Mouse (Mus musculus): ENCODE data around the gene Kdm1b. TPM values are rescaled to one million over a fixed set of nuclear protein-coding genes. Genes with fewer than 3 reads are reported as not detected.
A peak's percentile ranks its signal among the peaks of the same experiment; 100 is the strongest.

Gene Kdm1b
- polyA plus RNA-seq, 1 experiment = 21.0 TPM

- TF ChIP-seq POLR2A (IDR thresholded peaks at IDR 0.05; ENCODE audit: borderline replicate concordance, extremely low read depth, insufficient read depth, insufficient read length, poor library complexity, severe bottlenecking) (no peak), CTCF (IDR thresholded peaks at IDR 0.05; ENCODE audit: borderline replicate concordance, extremely low read depth, insufficient read depth, insufficient read length) (no peak)
- no peak for DNase-seq (ENCODE audit: low read depth)
Measured at GRCm38 (mm10) chr13:47063985-47064760, 20.9 kb downstream of the Kdm1b start.

GRCm38 (mm10) chr13:47066516-47066915 lies 23.2 kb downstream of the Kdm1b start:
- DNase-seq (ENCODE audit: low read depth) = no peak
- no peak for TF ChIP-seq CTCF (IDR thresholded peaks at IDR 0.05; ENCODE audit: borderline replicate concordance, extremely low read depth, insufficient read depth, insufficient read length)
- TF ChIP-seq POLR2A (IDR thresholded peaks at IDR 0.05; ENCODE audit: borderline replicate concordance, extremely low read depth, insufficient read depth, insufficient read length, poor library complexity, severe bottlenecking) = no peak

DNA sequence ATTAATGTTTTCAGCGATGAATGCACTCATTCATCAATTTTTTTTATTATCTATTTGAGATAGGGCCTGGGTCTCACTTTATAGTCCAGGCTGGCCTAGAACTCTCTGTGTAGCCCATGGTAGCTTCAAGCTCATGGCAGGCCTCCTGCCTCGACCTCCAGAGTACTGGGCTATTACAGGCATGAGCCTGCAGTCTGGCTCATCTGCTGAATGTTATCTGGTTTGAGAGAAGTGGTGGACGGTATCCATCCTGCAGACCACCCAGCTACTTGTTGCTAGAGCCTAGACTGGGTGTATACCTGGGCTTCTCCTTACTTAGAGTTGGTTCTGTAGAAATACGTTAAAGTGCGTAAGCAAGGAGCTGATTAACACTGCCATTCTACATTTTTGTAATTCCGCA lies 23.7 kb downstream of the Kdm1b start:
- TF ChIP-seq CTCF (IDR thresholded peaks at IDR 0.05; ENCODE audit: borderline replicate concordance, extremely low read depth, insufficient read depth, insufficient read length) = no peak
- no peak for TF ChIP-seq POLR2A (IDR thresholded peaks at IDR 0.05; ENCODE audit: borderline replicate concordance, extremely low read depth, insufficient read depth, insufficient read length, poor library complexity, severe bottlenecking)
- no peak for DNase-seq (ENCODE audit: low read depth)

GRCm38 (mm10) chr13:47070329-47071080 lies 27.2 kb downstream of the Kdm1b start:
- TF ChIP-seq POLR2A (IDR thresholded peaks at IDR 0.05; ENCODE audit: borderline replicate concordance, extremely low read depth, insufficient read depth, insufficient read length, poor library complexity, severe bottlenecking) (no peak), CTCF (IDR thresholded peaks at IDR 0.05; ENCODE audit: borderline replicate concordance, extremely low read depth, insufficient read depth, insufficient read length) (no peak)
- DNase-seq (ENCODE audit: low read depth) = peak; percentile 5

- no peak for DNase-seq (ENCODE audit: low read depth)
- TF ChIP-seq POLR2A (IDR thresholded peaks at IDR 0.05; ENCODE audit: borderline replicate concordance, extremely low read depth, insufficient read depth, insufficient read length, poor library complexity, severe bottlenecking) = no peak
Measured at GRCm38 (mm10) chr13:47071871-47072270, 28.6 kb downstream of the Kdm1b start.

- TF ChIP-seq POLR2A (IDR thresholded peaks at IDR 0.05; ENCODE audit: borderline replicate concordance, extremely low read depth, insufficient read depth, insufficient read length, poor library complexity, severe bottlenecking) (no peak), CTCF (IDR thresholded peaks at IDR 0.05; ENCODE audit: borderline replicate concordance, extremely low read depth, insufficient read depth, insufficient read length) (no peak)
- no peak for DNase-seq (ENCODE audit: low read depth)
Measured at GRCm38 (mm10) chr13:47072484-47072883, 29.2 kb downstream of the Kdm1b start.

- no peak for DNase-seq (ENCODE audit: low read depth)
- TF ChIP-seq CTCF (IDR thresholded peaks at IDR 0.05; ENCODE audit: borderline replicate concordance, extremely low read depth, insufficient read depth, insufficient read length) = no peak
- no peak for TF ChIP-seq POLR2A (IDR thresholded peaks at IDR 0.05; ENCODE audit: borderline replicate concordance, extremely low read depth, insufficient read depth, insufficient read length, poor library complexity, severe bottlenecking)
Measured at GRCm38 (mm10) chr13:47076156-47076555, 32.9 kb downstream of the Kdm1b start.

GRCm38 (mm10) chr13:47077367-47077766 lies 34.1 kb downstream of the Kdm1b start:
- TF ChIP-seq CTCF (IDR thresholded peaks at IDR 0.05; ENCODE audit: borderline replicate concordance, extremely low read depth, insufficient read depth, insufficient read length) (no peak), POLR2A (IDR thresholded peaks at IDR 0.05; ENCODE audit: borderline replicate concordance, extremely low read depth, insufficient read depth, insufficient read length, poor library complexity, severe bottlenecking) (no peak)
- DNase-seq (ENCODE audit: low read depth) = no peak

- DNase-seq (ENCODE audit: low read depth) = no peak
- peak; percentile 12; the same call in 1 of the 2 replicates for TF ChIP-seq CTCF (IDR thresholded peaks at IDR 0.05; ENCODE audit: borderline replicate concordance, extremely low read depth, insufficient read depth, insufficient read length)
- TF ChIP-seq POLR2A (IDR thresholded peaks at IDR 0.05; ENCODE audit: borderline replicate concordance, extremely low read depth, insufficient read depth, insufficient read length, poor library complexity, severe bottlenecking) = no peak
Measured at GRCm38 (mm10) chr13:47078799-47079198, 35.5 kb downstream of the Kdm1b start.

DNA sequence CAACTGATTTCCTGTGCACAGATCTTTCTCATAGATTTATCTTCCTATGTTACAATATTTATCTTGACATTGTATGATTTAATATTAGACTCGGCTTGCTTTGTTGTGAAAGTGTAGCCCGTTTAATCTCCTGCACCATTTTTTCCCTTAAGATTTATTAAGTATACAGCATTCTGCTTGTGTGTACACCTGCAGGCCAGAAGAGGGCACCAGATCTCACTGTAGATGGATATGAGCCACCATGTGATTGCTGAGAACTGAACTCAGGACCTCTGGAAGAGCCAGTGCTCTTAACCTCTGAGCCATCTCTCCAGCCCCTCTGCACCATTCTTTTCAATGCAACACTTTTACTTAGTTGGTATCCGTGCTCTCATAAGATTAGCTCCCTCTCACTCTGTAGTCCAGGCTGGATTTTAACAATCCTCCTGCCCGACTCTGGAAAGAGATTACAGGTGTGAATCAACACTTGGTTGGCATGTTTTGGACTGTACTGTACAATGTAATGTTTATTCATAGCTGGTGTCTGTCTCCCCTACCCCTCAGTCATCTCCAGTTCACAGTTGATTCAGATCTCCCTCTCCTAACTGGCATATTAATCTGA lies 37.7 kb downstream of the Kdm1b start:
- TF ChIP-seq POLR2A (IDR thresholded peaks at IDR 0.05; ENCODE audit: borderline replicate concordance, extremely low read depth, insufficient read depth, insufficient read length, poor library complexity, severe bottlenecking) (no peak), CTCF (IDR thresholded peaks at IDR 0.05; ENCODE audit: borderline replicate concordance, extremely low read depth, insufficient read depth, insufficient read length) (peak; percentile 10; the same call in 1 of the 2 replicates)

DNA sequence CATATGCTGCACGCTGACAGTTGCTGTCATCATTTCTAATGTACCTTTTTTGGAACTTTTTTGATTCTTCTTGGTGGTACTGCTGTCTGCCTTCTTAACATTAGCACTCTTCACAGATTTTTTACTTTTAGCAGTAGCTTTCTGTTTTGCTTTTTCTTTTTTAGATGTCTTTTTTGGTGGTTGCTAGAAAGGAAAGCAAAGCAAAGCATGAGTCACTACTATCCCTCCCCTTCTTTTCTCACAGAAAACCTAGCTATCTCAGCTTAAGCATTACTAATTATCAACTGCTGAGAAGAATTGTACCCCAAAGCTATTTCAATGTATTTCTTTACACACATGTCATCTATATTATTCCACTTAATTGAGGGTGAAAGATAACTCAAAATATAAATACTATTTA lies 45.1 kb downstream of the Kdm1b start:
- no peak for DNase-seq (ENCODE audit: low read depth)
- TF ChIP-seq CTCF (IDR thresholded peaks at IDR 0.05; ENCODE audit: borderline replicate concordance, extremely low read depth, insufficient read depth, insufficient read length) (no peak), POLR2A (IDR thresholded peaks at IDR 0.05; ENCODE audit: borderline replicate concordance, extremely low read depth, insufficient read depth, insufficient read length, poor library complexity, severe bottlenecking) (no peak)

More for the DNA sequence above, 37.7 kb downstream of the Kdm1b start:
- no peak for DNase-seq (ENCODE audit: low read depth)
